Mouse (Mus musculus) intestine, embryonic 14.5 days (tissue): ENCODE results near the gene Txnip. TPM values are rescaled to one million over a fixed set of nuclear protein-coding genes. Genes with fewer than 3 reads are reported as not detected.
A peak's percentile ranks its signal among the peaks of the same experiment; 100 is the strongest.

Experiments
- ATAC-seq: fragments of 200-750 bp; cut with Nextera tagmentation; replicated peaks from 2 replicates; pipeline ENCODE4 v1.8.0; 2017; ENCODE audit warnings: low read depth, moderate number of reproducible peaks, moderate TSS enrichment, moderate library complexity; ENCODE audit not compliant: low FRiP score, low TSS enrichment
- DNase-seq: peaks from one replicate; pipeline ENCODE4 v3.0.0-alpha.2; 2018; ENCODE audit warnings: low spot score
- H3K27ac ChIP-seq: fragments of 300-500 bp; sonication (generic); 2 replicates; pipeline ENCODE4 v1.5.1; 2014; ENCODE audit warnings: low read depth, mild to moderate bottlenecking, control low read depth
- H3K27me3 ChIP-seq: fragments of 300-500 bp; sonication (generic); replicated peaks from 2 replicates; pipeline ENCODE4 v1.6.1; 2014; ENCODE audit warnings: low read length, control low read depth; ENCODE audit not compliant: control insufficient read depth, insufficient read depth
- H3K36me3 ChIP-seq: fragments of 300-500 bp; sonication (generic); 2 replicates; pipeline ENCODE4 v1.6.1; 2014; ENCODE audit warnings: low read length, control low read depth; ENCODE audit not compliant: control insufficient read depth, insufficient read depth
- H3K4me1 ChIP-seq: fragments of 300-500 bp; sonication (generic); replicated peaks from 2 replicates; pipeline ENCODE4 v1.6.1; 2014; ENCODE audit warnings: low read length, control low read depth, mixed read lengths; ENCODE audit not compliant: control insufficient read depth, insufficient read depth
- H3K4me2 ChIP-seq: fragments of 300-500 bp; sonication (generic); 2 replicates; pipeline ENCODE4 v1.6.1; 2014; ENCODE audit warnings: low read length
- H3K4me3 ChIP-seq: fragments of 300-500 bp; sonication (generic); 2 replicates; pipeline ENCODE4 v1.5.1; 2014; ENCODE audit warnings: low read depth, low read length, control low read depth, mixed read lengths
- H3K9ac ChIP-seq: fragments of 300-500 bp; sonication (generic); 2 replicates; pipeline ENCODE4 v1.6.1; 2014; ENCODE audit warnings: mild to moderate bottlenecking, low read length
- H3K9me3 ChIP-seq: fragments of 300-500 bp; sonication (generic); 2 replicates; pipeline ENCODE4 v1.6.1; 2016; ENCODE audit warnings: low read length, control low read depth; ENCODE audit not compliant: control insufficient read depth
- WGBS: fragments of 180-500 bp; shearing (Covaris S2); extraction: QIAGEN DNeasy Blood & Tissue Kit; methylation state at CpG from one replicate; pipeline ENCODE4 v1.1.7; 2014; 5-methylcytosine and 5-hydroxymethylcytosine counted together
- polyA plus RNA-seq: library from polyadenylated mRNA; unstranded; fragments of >200 nt; fragmentation: Nextera tagmentation; extraction: Ambion mirVana; gene quantifications from 2 replicates; pipeline ENCODE4 v1.2.1, GENCODE M21; 2014

Gene Txnip
- polyA plus RNA-seq, 1 experiment from 2014 or later: 154 TPM

GRCm38 (mm10) chr3:96546880-96547279 lies 10.9 kb upstream of the Txnip start:
- no peak overlapping the region for H3K4me2 ChIP-seq

GRCm38 (mm10) chr3:96547389-96547960 lies 10.3 kb upstream of the Txnip start:
- H3K4me2 ChIP-seq: no peak overlapping the region; the same call in 1 of the 2 replicates
- WGBS: 11% methylated on average over 14 of the region's 14 CpGs
- peaks cover 4% of the 10 kb centered on the region; the same call in 1 of the 2 replicates for H3K4me1 ChIP-seq
- no peak overlapping the region for H3K9ac ChIP-seq
- H3K27me3 ChIP-seq: 0 out of 2 replicates have a peak, but pooled peaks cover 4% of the 10 kb centered on the region
- DNase-seq (peak; percentile 91), ATAC-seq (peak; percentile 68; the same call in 1 of the 2 replicates)
- H3K9me3 ChIP-seq: no peaks in the 10 kb centered on the region
- H3K4me3 ChIP-seq: no peak overlapping the region
- H3K27ac ChIP-seq: no peak overlapping the region
- H3K36me3 ChIP-seq: no peaks in the 10 kb centered on the region

More at GRCm38 (mm10) chr3:96546880-96547279, 10.9 kb upstream of the Txnip start:
- 0 out of 2 replicates have a peak, but pooled peaks cover 4% of the 10 kb centered on the region for H3K27me3 ChIP-seq
- no peak for DNase-seq
- 61% methylated on average over 4 of the region's 4 CpGs for WGBS
- no peak overlapping the region for H3K4me3 ChIP-seq
- H3K9me3 ChIP-seq: no peaks in the 10 kb centered on the region
- H3K27ac ChIP-seq: no peak overlapping the region
- peaks cover 4% of the 10 kb centered on the region; the same call in 1 of the 2 replicates for H3K4me1 ChIP-seq
- no peaks in the 10 kb centered on the region for H3K36me3 ChIP-seq
- no peak for ATAC-seq
- H3K9ac ChIP-seq: no peak overlapping the region

- Histone ChIP-seq H3K4me2 (no peak overlapping the region), H3K9me3 (no peaks in the 10 kb centered on the region), H3K27me3 (no peaks in the 10 kb centered on the region), H3K4me1 (peaks cover 4% of the 10 kb centered on the region; the same call in 1 of the 2 replicates), H3K9ac (no peak overlapping the region), H3K36me3 (no peaks in the 10 kb centered on the region), H3K27ac (no peak overlapping the region), H3K4me3 (no peak overlapping the region)
- ATAC-seq (no peak), DNase-seq (no peak)
- 78% methylated on average over 7 of the region's 7 CpGs for WGBS
These were observed 8.9 kb upstream of the Txnip start for GRCm38 (mm10) chr3:96548824-96549223.

GRCm38 (mm10) chr3:96549346-96549745 lies 8.4 kb upstream of the Txnip start:
- Histone ChIP-seq H3K36me3 (no peaks in the 10 kb centered on the region), H3K4me2 (no peak overlapping the region), H3K27ac (no peak overlapping the region), H3K9me3 (no peaks in the 10 kb centered on the region), H3K9ac (no peak overlapping the region), H3K27me3 (no peaks in the 10 kb centered on the region), H3K4me3 (no peak overlapping the region), H3K4me1 (peaks cover 4% of the 10 kb centered on the region; the same call in 1 of the 2 replicates)
- ATAC-seq: no peak
- no peak for DNase-seq
- 76% methylated on average over 5 of the region's 5 CpGs for WGBS

- Histone ChIP-seq H3K4me2 (no peak overlapping the region), H3K9me3 (no peaks in the 10 kb centered on the region), H3K27me3 (no peaks in the 10 kb centered on the region), H3K9ac (no peak overlapping the region), H3K36me3 (no peaks in the 10 kb centered on the region), H3K4me3 (no peak overlapping the region), H3K27ac (peak overlapping the region; percentile 48; the same call in 1 of the 2 replicates), H3K4me1 (peaks cover 20% of the 10 kb centered on the region)
- ATAC-seq (no peak), DNase-seq (peak; percentile 75)
- WGBS: 8% methylated on average over 8 of the region's 8 CpGs
These were observed 6.6 kb upstream of the Txnip start for GRCm38 (mm10) chr3:96551203-96551602.

- WGBS: 51% methylated on average over 7 of the region's 7 CpGs
- peak overlapping the region; percentile 48; the same call in 1 of the 2 replicates for H3K27ac ChIP-seq
- H3K4me2 ChIP-seq: no peak overlapping the region
- DNase-seq: no peak
- no peaks in the 10 kb centered on the region for H3K9me3 ChIP-seq
- no peak overlapping the region for H3K4me3 ChIP-seq
- ATAC-seq: no peak
- no peak overlapping the region for H3K9ac ChIP-seq
- no peaks in the 10 kb centered on the region for H3K27me3 ChIP-seq
- peaks cover 27% of the 10 kb centered on the region for H3K4me1 ChIP-seq
- H3K36me3 ChIP-seq: no peaks in the 10 kb centered on the region
These were observed 5.9 kb upstream of the Txnip start for GRCm38 (mm10) chr3:96551890-96552289.

- H3K4me1 ChIP-seq: peaks cover 28% of the 10 kb centered on the region
- H3K36me3 ChIP-seq: no peaks in the 10 kb centered on the region
- H3K9me3 ChIP-seq: no peaks in the 10 kb centered on the region
- WGBS: 59% methylated on average over 6 of the region's 6 CpGs
- H3K27me3 ChIP-seq: no peaks in the 10 kb centered on the region
- ATAC-seq: no peak
- H3K9ac ChIP-seq: no peak overlapping the region
- no peak overlapping the region for H3K4me2 ChIP-seq
- DNase-seq: no peak
- H3K27ac ChIP-seq: no peak overlapping the region
- H3K4me3 ChIP-seq: no peak overlapping the region
These were observed 4.2 kb upstream of the Txnip start for GRCm38 (mm10) chr3:96553601-96554000.

- Histone ChIP-seq H3K9ac (no peak overlapping the region), H3K4me2 (no peak overlapping the region), H3K27me3 (no peaks in the 10 kb centered on the region), H3K27ac (peak overlapping the region; percentile 97; the same call in 1 of the 2 replicates), H3K36me3 (peaks cover 5% of the 10 kb centered on the region; the same call in 1 of the 2 replicates), H3K4me3 (no peak overlapping the region), H3K9me3 (no peaks in the 10 kb centered on the region), H3K4me1 (peaks cover 29% of the 10 kb centered on the region)
- DNase-seq: no peak
- no peak for ATAC-seq
- 82% methylated on average over 6 of the region's 6 CpGs for WGBS
These were observed 3.5 kb upstream of the Txnip start for GRCm38 (mm10) chr3:96554251-96554650.
